Mouse (Mus musculus) bone marrow, adult 2 months (tissue): ENCODE results near the gene Sirt2.

Experiments used
- CTCF ChIP-seq: fragments of 200-500 bp; IDR thresholded peaks from 2 replicates; pipeline ENCODE4 v1.5.1; 2011; ENCODE audit warnings: low read length, control low read depth; ENCODE audit not compliant: control insufficient read depth, insufficient read depth
- POLR2A ChIP-seq: fragments of 200-500 bp; IDR thresholded peaks from 2 replicates; pipeline ENCODE4 v1.6.1; 2011; ENCODE audit warnings: low read depth, mild to moderate bottlenecking, control low read depth, low read length, borderline replicate concordance; ENCODE audit not compliant: control insufficient read depth

GRCm38 (mm10) chr7:28812949-28813348 is 46.4 kb downstream of the Sirt2 start:
- TF ChIP-seq CTCF, result no peak
- no peak for TF ChIP-seq POLR2A
